Mouse (Mus musculus) embryonic fibroblast, embryonic 13.5 days (primary cell): ENCODE measurements around the gene Ppp1r35. TPM values are rescaled to one million over a fixed set of nuclear protein-coding genes. Genes with fewer than 3 reads are reported as not detected.
A peak's percentile ranks its signal among the peaks of the same experiment; 100 is the strongest.

Source experiments
- H3K27ac ChIP-seq: 2 replicates; pipeline ENCODE4 v1.5.1; 2012; ENCODE audit warnings: low read length, control low read depth, inconsistent platforms; ENCODE audit not compliant: insufficient read depth
- H3K4me1 ChIP-seq: 2 replicates; pipeline ENCODE4 v1.6.1; 2011; ENCODE audit warnings: low read length; ENCODE audit not compliant: control insufficient read depth, insufficient read depth
- H3K4me3 ChIP-seq: 2 replicates; pipeline ENCODE4 v1.5.1; 2011; ENCODE audit warnings: mild to moderate bottlenecking, control low read depth, low read length; ENCODE audit not compliant: insufficient read depth
- CTCF ChIP-seq: IDR thresholded peaks from 2 replicates; pipeline ENCODE4 v1.5.1; 2011; ENCODE audit warnings: mild to moderate bottlenecking, control low read depth, low read length, moderate library complexity, borderline replicate concordance; ENCODE audit not compliant: insufficient read depth
- POLR2A ChIP-seq: IDR thresholded peaks from 2 replicates; pipeline ENCODE4 v1.6.1; 2011; ENCODE audit warnings: low read depth, mild to moderate bottlenecking, control low read depth, low read length, moderate library complexity
- polyA plus RNA-seq: library from polyadenylated mRNA; stranded (reverse); fragments of >200 nt; gene quantifications from 2 replicates; pipeline ENCODE4 v1.2.4, GENCODE M21; 2011; ENCODE audit warnings: low read depth; ENCODE audit not compliant: missing spikeins, insufficient read length

The Ppp1r35 gene
- 11.5 and 14.6 TPM in 2 replicates for polyA plus RNA-seq

DNA sequence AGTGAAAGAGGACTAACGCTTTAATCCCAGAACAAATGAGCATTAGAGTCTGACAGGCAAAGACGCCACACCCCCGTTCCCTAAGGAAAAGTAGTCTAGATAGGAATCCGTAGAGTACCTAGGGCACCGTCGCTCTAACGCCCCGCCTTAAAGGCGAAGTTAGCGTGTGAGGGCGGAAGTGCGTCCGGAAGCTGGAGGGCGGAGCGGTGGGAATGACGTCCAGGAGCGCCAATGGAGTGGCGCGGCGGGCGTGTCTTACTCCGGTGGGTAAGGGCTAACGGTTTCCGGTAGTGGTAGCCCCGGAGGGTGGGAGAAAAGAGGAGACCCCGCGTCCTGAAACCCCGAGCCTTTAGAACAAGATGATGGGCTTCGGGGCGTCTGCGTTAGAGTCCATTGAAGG is at the start of gene Ppp1r35:
TSS of gene Ppp1r35 (plus strand) at position 215 of the 400 bp plus-strand sequence.
- H3K4me1 ChIP-seq: peaks cover 7% of the 10 kb centered on the region; the same call in 1 of the 2 replicates
- 0 out of 2 replicates have a peak within 1 kb of the TSS, but pooled peaks have one; percentile 6 for H3K27ac ChIP-seq
- peak within 1 kb of the TSS; percentile 84 for H3K4me3 ChIP-seq
- TF ChIP-seq POLR2A (peak; percentile 59), CTCF (no peak)

DNA sequence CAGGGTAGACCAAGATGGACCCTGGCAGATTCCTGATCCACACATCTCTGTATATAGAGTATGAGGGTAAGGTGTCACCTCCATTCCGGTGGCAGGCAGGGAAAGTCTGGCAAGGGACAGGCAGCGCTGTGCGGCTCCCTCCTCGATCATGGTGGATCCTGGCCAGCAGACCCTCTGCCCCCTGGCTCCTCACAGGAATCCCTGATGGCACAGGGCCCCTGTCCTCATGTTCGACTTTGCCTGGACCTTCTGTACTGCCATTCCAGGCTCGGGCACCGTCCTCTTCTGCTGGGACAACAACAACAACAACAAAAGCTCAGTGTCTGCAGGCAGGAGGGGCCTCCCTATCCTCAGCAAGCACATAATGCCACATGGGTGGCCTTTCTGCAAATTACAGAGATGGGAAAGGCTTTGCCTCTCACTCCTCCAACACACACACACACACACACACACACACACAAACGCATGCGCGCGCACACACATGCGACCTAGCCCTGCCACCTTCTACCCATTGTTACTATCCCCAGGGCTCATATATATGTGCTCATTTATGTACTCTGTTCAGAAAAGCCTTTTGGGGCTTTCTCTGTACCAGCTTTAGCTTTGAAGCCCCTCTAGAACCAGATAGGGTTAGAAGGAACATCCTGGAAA is 44.9 kb upstream of the Ppp1r35 start:
- no peak for TF ChIP-seq CTCF
- TF ChIP-seq POLR2A: no peak
- H3K4me3 ChIP-seq: no peak overlapping the region
- no peak overlapping the region for H3K27ac ChIP-seq
- no peaks in the 10 kb centered on the region for H3K4me1 ChIP-seq

DNA sequence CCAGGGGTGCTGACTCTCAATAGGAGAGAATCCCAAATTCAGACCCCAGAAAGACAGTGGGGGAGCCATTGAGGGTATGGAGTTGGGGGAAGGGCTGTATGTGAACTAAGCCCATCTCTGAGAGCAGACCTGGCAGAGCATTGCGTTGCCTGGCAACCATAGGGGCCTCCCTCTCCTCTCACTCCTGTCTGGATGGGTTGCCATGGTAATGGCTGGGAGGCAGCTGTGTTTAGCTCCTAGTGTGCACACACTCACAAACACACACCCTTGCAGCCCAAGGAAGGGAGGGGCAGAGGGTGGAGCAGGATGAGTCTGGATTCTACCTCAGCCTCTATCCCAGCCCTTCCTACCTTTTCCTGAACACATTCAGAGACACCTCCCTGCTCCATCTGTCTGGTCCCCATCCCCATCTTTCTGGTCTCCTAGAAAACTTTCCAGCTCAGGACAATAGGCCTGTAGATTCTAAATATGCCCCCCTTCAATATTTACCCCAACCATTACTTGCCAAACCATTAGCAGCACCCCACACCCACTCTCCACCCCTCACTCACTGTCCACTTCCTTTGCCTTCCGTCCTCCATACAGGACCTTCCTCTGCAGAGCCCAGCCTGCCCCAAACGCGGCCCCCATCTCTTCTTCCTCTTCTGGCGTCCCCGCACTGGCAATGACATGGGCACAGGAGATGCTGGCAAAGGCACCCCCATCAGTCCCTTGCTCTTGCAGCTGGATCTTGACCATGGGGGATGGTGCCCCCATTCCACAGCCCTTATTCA is 44.2 kb upstream of the Ppp1r35 start:
- no peak overlapping the region for H3K27ac ChIP-seq
- H3K4me3 ChIP-seq: no peak overlapping the region
- peaks cover 4% of the 10 kb centered on the region for H3K4me1 ChIP-seq
- TF ChIP-seq POLR2A (no peak), CTCF (no peak)

DNA sequence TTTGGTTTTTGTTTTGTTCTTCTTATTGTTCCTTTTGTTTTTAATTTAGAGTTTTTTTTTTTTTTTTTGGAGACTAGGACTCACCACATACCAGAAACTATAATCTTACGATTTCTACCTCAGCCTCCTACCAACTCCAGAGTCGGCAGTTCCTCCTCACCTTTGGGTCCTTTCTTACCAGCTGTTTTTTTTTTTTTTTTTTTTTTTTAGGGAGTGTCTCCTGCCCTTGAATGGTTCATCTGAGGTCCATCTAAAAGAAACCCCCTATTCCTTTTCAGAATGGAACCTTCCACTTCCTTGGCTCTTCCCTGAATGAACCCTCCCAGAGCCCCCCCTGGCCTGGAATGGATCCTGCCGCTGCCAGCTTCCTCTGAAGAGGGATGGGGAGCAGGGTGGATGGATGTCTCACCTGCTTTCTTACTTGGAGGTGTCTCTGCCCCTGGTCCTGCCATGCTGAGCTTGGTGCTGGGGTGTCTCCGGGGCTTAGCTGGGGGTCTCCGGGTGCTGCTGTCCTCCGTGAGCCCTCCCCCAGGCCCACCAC is 41.2 kb upstream of the Ppp1r35 start:
- TF ChIP-seq POLR2A: no peak
- no peak for TF ChIP-seq CTCF
- H3K4me3 ChIP-seq: no peak overlapping the region
- H3K4me1 ChIP-seq: peaks cover 11% of the 10 kb centered on the region
- no peak overlapping the region for H3K27ac ChIP-seq

DNA sequence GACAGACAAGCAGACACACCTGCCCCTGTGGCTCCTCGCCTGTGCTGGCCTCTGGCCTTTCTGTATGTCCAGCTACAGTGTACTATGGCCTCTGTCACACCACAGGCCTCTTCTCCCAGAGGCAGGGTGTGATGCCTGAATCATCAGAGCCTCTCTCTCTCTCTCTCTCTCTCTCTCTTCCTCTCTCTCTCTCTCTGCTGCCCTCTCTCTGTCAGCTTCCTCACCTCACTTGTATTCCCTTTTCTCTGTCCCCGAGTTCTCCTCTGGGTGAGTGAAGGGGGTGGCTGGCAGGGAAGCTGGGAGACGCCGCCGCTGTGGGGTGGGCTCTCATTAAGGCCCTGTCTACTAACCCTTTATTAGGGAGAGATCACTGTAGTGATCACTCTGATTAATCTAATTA is 40.1 kb upstream of the Ppp1r35 start:
- peaks cover 11% of the 10 kb centered on the region for H3K4me1 ChIP-seq
- H3K4me3 ChIP-seq: no peak overlapping the region
- TF ChIP-seq CTCF: no peak
- no peak for TF ChIP-seq POLR2A
- no peak overlapping the region; the same call in 1 of the 2 replicates for H3K27ac ChIP-seq

DNA sequence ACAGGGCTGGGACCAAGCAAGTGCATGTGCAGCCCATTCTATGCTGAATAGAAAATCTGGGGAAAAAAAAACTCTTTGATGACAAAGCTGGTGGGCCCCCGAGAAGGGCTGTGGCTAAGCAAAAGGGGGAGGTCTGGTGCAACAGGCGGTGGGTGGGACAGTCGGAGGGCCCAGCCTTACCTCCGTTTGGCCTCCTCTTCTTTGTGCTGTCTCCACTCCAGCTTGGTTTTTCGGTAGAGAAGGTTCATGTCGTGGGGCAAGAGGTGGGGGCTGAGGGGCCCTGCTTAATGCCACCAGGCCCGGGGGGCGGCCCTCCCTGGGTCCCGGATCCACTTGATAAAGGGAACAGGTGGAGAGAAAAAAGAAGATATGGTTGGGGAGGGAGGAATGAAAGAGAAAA is 39.2 kb upstream of the Ppp1r35 start:
- no peak overlapping the region for H3K27ac ChIP-seq
- H3K4me3 ChIP-seq: no peak overlapping the region
- TF ChIP-seq CTCF: no peak
- TF ChIP-seq POLR2A: no peak
- H3K4me1 ChIP-seq: peaks cover 11% of the 10 kb centered on the region

DNA sequence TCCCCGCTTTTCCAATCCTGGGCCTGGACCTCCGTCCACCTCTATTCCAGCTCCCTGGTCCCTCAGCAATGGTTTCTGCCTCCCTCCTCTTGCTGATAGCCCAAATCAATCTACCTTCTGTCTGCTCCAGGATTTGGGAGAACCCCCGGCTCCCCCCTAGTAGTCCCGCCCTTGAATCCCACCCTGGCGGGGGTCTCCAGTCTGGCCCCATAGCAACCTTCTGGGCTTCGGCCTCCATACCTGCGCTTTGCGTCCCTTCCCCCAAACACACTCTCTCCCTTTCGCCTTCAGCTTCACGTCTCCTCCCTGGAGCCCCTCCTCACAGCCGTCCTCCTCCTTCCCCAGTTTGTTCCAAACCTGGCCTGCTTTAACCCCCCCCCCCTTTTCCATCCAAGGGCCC is 38.1 kb upstream of the Ppp1r35 start:
- Histone ChIP-seq H3K27ac (no peak overlapping the region), H3K4me3 (peak overlapping the region; percentile 84), H3K4me1 (peaks cover 11% of the 10 kb centered on the region)
- TF ChIP-seq CTCF: no peak
- no peak for TF ChIP-seq POLR2A

DNA sequence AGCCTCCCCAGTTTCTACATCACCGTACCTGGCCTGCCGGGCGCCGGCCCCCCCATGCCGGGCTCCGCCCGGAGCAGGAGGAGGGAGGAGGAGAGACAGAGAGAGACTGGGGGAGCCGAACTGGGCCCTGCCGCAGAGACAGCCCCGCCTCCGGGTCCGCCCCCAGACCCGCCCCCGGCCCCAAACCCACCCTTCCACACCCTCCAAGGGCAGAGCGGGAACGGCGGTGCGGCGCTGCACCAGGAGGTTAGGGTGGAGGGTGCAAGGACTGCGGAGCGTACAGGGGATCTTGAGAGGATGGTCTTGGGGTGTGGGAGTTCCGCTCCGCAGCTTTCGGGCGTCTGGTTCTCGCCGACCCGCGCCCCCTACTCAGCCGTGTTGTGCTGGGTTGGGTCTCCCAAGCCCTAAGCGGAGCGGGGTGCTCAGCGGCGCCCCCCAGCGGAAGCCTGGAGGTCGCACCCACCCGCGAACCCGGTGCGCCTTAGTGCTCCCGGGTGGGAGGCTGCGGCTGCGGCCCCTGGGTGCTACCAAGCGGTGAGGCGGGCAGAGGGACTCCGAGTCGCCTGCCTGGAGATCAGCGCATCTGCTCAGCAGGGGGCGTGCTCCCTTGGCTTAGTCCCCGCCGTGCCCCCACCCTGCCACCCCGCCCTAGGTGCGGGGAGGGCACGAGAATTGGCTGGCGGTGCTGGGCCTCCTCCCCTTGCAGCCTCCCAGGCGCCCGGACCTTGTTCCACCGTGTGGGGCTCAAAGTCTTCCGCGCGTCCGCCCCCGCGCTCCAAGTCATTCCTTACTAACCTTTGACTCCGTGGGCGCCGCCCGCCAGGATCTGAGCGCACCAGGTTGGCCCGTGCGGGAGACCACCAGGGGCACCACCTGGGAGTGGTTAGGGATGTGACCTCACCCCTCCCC is 37.4 kb upstream of the Ppp1r35 start, which contains the start of gene Nyap1:
TSS of gene Nyap1 (minus strand) at position 585 of the 909 bp plus-strand sequence.
- H3K27ac ChIP-seq: no peak within 1 kb of the TSS
- H3K4me1 ChIP-seq: peaks cover 11% of the 10 kb centered on the region
- peak; percentile 87 for TF ChIP-seq POLR2A
- TF ChIP-seq CTCF: no peak; the same call in none of the 2 replicates
- peak within 1 kb of the TSS; percentile 84 for H3K4me3 ChIP-seq

DNA sequence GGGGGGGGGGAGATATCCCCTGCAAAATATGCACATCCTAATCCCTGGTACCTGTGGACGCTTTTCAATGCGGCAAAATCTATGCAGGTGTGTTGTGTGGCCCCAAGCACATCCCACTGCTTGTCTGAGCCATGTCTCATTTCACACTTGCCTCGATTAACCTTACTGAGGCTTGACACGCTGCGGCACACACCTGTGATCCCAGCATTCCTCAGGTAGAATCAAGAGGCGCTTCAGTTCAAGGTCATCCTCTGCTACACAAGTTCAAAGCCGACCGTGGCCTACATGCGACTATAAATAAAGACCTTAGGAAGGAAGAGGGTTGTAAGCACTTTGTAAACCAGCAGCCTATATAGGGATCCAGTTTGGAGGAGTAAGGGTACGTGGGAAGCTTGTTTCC is 36.6 kb upstream of the Ppp1r35 start:
- Histone ChIP-seq H3K4me3 (no peak overlapping the region), H3K4me1 (peaks cover 11% of the 10 kb centered on the region), H3K27ac (no peak overlapping the region)
- TF ChIP-seq POLR2A (no peak), CTCF (no peak)
